Mouse (Mus musculus) stomach, embryonic 15.5 days (tissue): ENCODE data around the gene Hcfc2. TPM values are rescaled to one million over a fixed set of nuclear protein-coding genes. Genes with fewer than 3 reads are reported as not detected.

ENCODE experiments used
- ATAC-seq: fragments of 200-750 bp; cut with Nextera tagmentation; 2 replicates; pipeline ENCODE4 v1.8.0; 2017; ENCODE audit warnings: low read depth, moderate number of reproducible peaks, moderate TSS enrichment; ENCODE audit not compliant: insufficient read depth, low FRiP score
- H3K27ac ChIP-seq: fragments of 300-500 bp; sonication (generic); 2 replicates; pipeline ENCODE4 v1.5.1; 2015; ENCODE audit warnings: mild to moderate bottlenecking, inconsistent platforms
- H3K27me3 ChIP-seq: fragments of 300-500 bp; sonication (generic); replicated peaks from 2 replicates; pipeline ENCODE4 v1.6.1; 2015; ENCODE audit warnings: inconsistent platforms
- H3K36me3 ChIP-seq: fragments of 300-500 bp; sonication (generic); 2 replicates; pipeline ENCODE4 v1.6.1; 2015; ENCODE audit warnings: inconsistent platforms
- H3K4me1 ChIP-seq: fragments of 300-500 bp; sonication (generic); 2 replicates; pipeline ENCODE4 v1.6.1; 2015; ENCODE audit warnings: inconsistent platforms
- H3K4me2 ChIP-seq: fragments of 300-500 bp; sonication (generic); 2 replicates; pipeline ENCODE4 v1.6.1; 2015; ENCODE audit warnings: mild to moderate bottlenecking, inconsistent platforms
- H3K4me3 ChIP-seq: fragments of 300-500 bp; sonication (generic); replicated peaks from 2 replicates; pipeline ENCODE4 v1.5.1; 2015; ENCODE audit warnings: inconsistent platforms
- H3K9ac ChIP-seq: fragments of 300-500 bp; sonication (generic); 2 replicates; pipeline ENCODE4 v1.6.1; 2015; ENCODE audit warnings: inconsistent platforms
- H3K9me3 ChIP-seq: fragments of 300-500 bp; sonication (generic); 2 replicates; pipeline ENCODE4 v1.6.1; 2016; ENCODE audit warnings: inconsistent platforms
- WGBS: fragments of 180-500 bp; shearing (Covaris S2); methylation state at CpG from one replicate; pipeline ENCODE4 v1.1.7; 2015; 5-methylcytosine and 5-hydroxymethylcytosine counted together
- polyA plus RNA-seq: library from polyadenylated mRNA; unstranded; fragments of >200 nt; fragmentation: Nextera tagmentation; extraction: Ambion mirVana; gene quantifications from 2 replicates; pipeline ENCODE4 v1.2.1, GENCODE M21; 2015

The Hcfc2 gene
- polyA plus RNA-seq, 1 experiment from 2014 or later: 35.0 TPM

- Histone ChIP-seq H3K9ac (no peak overlapping the region), H3K9me3 (no peaks in the 10 kb centered on the region), H3K27ac (no peak overlapping the region), H3K4me1 (no peaks in the 10 kb centered on the region), H3K4me2 (no peak overlapping the region), H3K4me3 (no peak overlapping the region), H3K36me3 (no peaks in the 10 kb centered on the region), H3K27me3 (no peaks in the 10 kb centered on the region)
- 78% methylated on average over 8 of the region's 8 CpGs for WGBS
- no peak for ATAC-seq
Measured at GRCm38 (mm10) chr10:82778791-82779549, 83.0 kb downstream of the Hcfc2 start.

GRCm38 (mm10) chr10:82779831-82780230, 83.9 kb downstream of the Hcfc2 start:
- no peak for ATAC-seq
- 98% methylated on average over 14 of the region's 14 CpGs for WGBS

GRCm38 (mm10) chr10:82780322-82780721, 84.4 kb downstream of the Hcfc2 start:
- ATAC-seq: 0 out of 2 replicates have a peak, but pooled peaks have one; percentile 31
- H3K4me1 ChIP-seq: no peaks in the 10 kb centered on the region
- no peaks in the 10 kb centered on the region for H3K9me3 ChIP-seq
- H3K27ac ChIP-seq: no peak overlapping the region
- no peaks in the 10 kb centered on the region for H3K36me3 ChIP-seq
- H3K4me3 ChIP-seq: no peak overlapping the region
- no peaks in the 10 kb centered on the region for H3K27me3 ChIP-seq
- H3K9ac ChIP-seq: no peak overlapping the region
- 88% methylated on average over 3 of the region's 3 CpGs for WGBS
- H3K4me2 ChIP-seq: no peak overlapping the region

More at GRCm38 (mm10) chr10:82779831-82780230, 83.9 kb downstream of the Hcfc2 start:
- no peaks in the 10 kb centered on the region for H3K27me3 ChIP-seq
- no peak overlapping the region for H3K4me3 ChIP-seq
- no peak overlapping the region for H3K4me2 ChIP-seq
- H3K27ac ChIP-seq: no peak overlapping the region
- no peaks in the 10 kb centered on the region for H3K4me1 ChIP-seq
- no peak overlapping the region for H3K9ac ChIP-seq
- no peaks in the 10 kb centered on the region for H3K36me3 ChIP-seq
- no peaks in the 10 kb centered on the region for H3K9me3 ChIP-seq

GRCm38 (mm10) chr10:82780816-82781215, 84.9 kb downstream of the Hcfc2 start:
- Histone ChIP-seq H3K4me3 (no peak overlapping the region), H3K4me2 (no peak overlapping the region), H3K9ac (no peak overlapping the region), H3K27me3 (no peaks in the 10 kb centered on the region), H3K36me3 (no peaks in the 10 kb centered on the region), H3K9me3 (no peaks in the 10 kb centered on the region), H3K4me1 (no peaks in the 10 kb centered on the region), H3K27ac (no peak overlapping the region)
- no peak for ATAC-seq

- H3K36me3 ChIP-seq: no peaks in the 10 kb centered on the region
- H3K27ac ChIP-seq: no peak overlapping the region
- peak; percentile 54 for ATAC-seq
- no peaks in the 10 kb centered on the region for H3K4me1 ChIP-seq
- no peak overlapping the region for H3K4me2 ChIP-seq
- no peak overlapping the region for H3K9ac ChIP-seq
- no peaks in the 10 kb centered on the region for H3K27me3 ChIP-seq
- WGBS: 27% methylated on average over 2 of the region's 2 CpGs
- H3K9me3 ChIP-seq: no peaks in the 10 kb centered on the region
- H3K4me3 ChIP-seq: no peak overlapping the region
Measured at GRCm38 (mm10) chr10:82782472-82782871, 86.5 kb downstream of the Hcfc2 start.

- H3K9me3 ChIP-seq: no peaks in the 10 kb centered on the region
- H3K4me2 ChIP-seq: no peak overlapping the region
- no peak overlapping the region for H3K9ac ChIP-seq
- no peak for ATAC-seq
- H3K27me3 ChIP-seq: no peaks in the 10 kb centered on the region
- no peaks in the 10 kb centered on the region for H3K36me3 ChIP-seq
- H3K27ac ChIP-seq: no peak overlapping the region
- H3K4me1 ChIP-seq: no peaks in the 10 kb centered on the region
- no peak overlapping the region for H3K4me3 ChIP-seq
Measured at GRCm38 (mm10) chr10:82789181-82789580, 93.2 kb downstream of the Hcfc2 start.

- Histone ChIP-seq H3K9me3 (no peaks in the 10 kb centered on the region), H3K27ac (no peak overlapping the region), H3K36me3 (no peaks in the 10 kb centered on the region), H3K27me3 (no peaks in the 10 kb centered on the region), H3K4me1 (peaks cover 7% of the 10 kb centered on the region; the same call in 1 of the 2 replicates), H3K4me2 (no peak overlapping the region), H3K9ac (no peak overlapping the region), H3K4me3 (no peak overlapping the region)
- no peak for ATAC-seq
- 89% methylated on average over 5 of the region's 5 CpGs for WGBS
Measured at GRCm38 (mm10) chr10:82790504-82790903, 94.5 kb downstream of the Hcfc2 start.

- no peak for ATAC-seq
- Histone ChIP-seq H3K4me1 (peaks cover 12% of the 10 kb centered on the region; the same call in 1 of the 2 replicates), H3K9me3 (no peaks in the 10 kb centered on the region), H3K4me2 (no peak overlapping the region), H3K27ac (no peak overlapping the region), H3K27me3 (no peaks in the 10 kb centered on the region), H3K4me3 (no peak overlapping the region), H3K9ac (no peak overlapping the region), H3K36me3 (no peaks in the 10 kb centered on the region)
- WGBS: 92% methylated on average over 3 of the region's 3 CpGs
Measured at GRCm38 (mm10) chr10:82791713-82792112, 95.8 kb downstream of the Hcfc2 start.

Other genes starting within 250 kb of the Hcfc2 start
- not detected in 2 replicates for gene Gm1553, start 203.5 kb upstream of the Hcfc2 start, polyA plus RNA-seq
- gene 1190007I07Rik, start 72.9 kb upstream of the Hcfc2 start, polyA plus RNA-seq: 48.2 and 49.8 TPM in 2 replicates
- 109 and 115 TPM in 2 replicates for gene Tdg, start 66.3 kb upstream of the Hcfc2 start, polyA plus RNA-seq
- 5.8 and 7.0 TPM in 2 replicates for gene Glt8d2, start 5.5 kb upstream of the Hcfc2 start, polyA plus RNA-seq
- 46.0 and 47.7 TPM in 2 replicates for gene Nfyb, start 68.0 kb downstream of the Hcfc2 start, polyA plus RNA-seq
- gene Txnrd1, start 137.8 kb downstream of the Hcfc2 start, polyA plus RNA-seq: 82.5 and 102 TPM in 2 replicates
- gene Eid3, start 170.5 kb downstream of the Hcfc2 start, polyA plus RNA-seq: 0.23 and 0.65 TPM in 2 replicates